Mouse (Mus musculus): ENCODE measurements around the gene Rhobtb3. TPM values are rescaled to one million over a fixed set of nuclear protein-coding genes. Genes with fewer than 3 reads are reported as not detected.

Gene Rhobtb3
- 6.0 TPM for polyA plus RNA-seq (2014; fragmentation: Illumina TruSeq; extraction: RNeasy Lipid Tissue Mini Kit (QIAGEN cat#74804); ENCODE audit: low read depth, low replicate concordance)

GRCm38 (mm10) chr13:75943189-75944043 lies at the start of gene Rhobtb3:
TSS of gene Rhobtb3 (minus strand) at chr13:75943925.

GRCm38 (mm10) chr13:75966850-75967249 lies 23.1 kb upstream of the Rhobtb3 start, which contains the start of gene Spata9:
TSS of gene Spata9 (plus strand) at chr13:75967150.

DNA sequence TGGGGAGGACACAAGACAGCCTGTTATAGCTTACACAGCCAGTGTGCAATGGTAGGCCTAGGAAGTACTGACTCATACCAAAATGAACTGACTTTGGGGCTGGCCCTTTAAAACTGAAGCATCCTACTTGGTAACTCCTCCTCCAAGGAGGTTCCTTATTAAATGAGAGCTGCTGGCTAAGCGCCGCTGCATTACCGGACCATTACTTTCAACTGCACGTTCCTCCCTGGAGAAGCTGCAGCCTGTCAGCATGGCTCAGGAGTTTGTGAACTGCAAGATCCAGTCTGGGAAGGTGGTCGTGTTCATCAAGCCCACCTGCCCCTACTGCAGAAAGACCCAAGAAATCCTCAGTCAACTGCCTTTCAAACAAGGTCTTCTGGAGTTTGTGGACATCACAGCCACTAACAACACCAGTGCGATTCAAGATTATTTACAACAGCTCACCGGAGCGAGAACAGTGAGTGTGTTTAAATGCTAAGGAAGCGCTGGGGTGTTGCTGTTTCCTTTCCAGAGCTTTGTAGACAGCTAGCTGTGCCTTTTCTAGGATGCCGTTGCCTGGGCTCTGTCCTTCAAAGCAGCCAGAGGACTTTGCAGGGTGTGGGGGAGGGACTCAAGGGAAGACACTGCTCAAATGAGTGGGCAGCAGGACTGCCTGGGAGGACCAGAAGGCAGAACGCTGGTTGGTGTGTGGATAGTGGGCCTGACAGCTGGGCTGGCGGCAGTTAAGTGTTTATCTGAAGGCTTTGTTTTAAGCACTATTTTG lies 103.8 kb downstream of the Rhobtb3 start, which contains the start of gene Glrx:
Gene Glrx (plus strand): TSS at position 150 of the 763 bp plus-strand sequence.

Other genes starting within 250 kb of the Rhobtb3 start
- 83.2 TPM for gene Ell2, start 237.2 kb downstream of the Rhobtb3 start, polyA plus RNA-seq (2014; fragmentation: Illumina TruSeq; extraction: RNeasy Lipid Tissue Mini Kit (QIAGEN cat#74804); ENCODE audit: low read depth, low replicate concordance)
- 66.1 TPM for gene Glrx, start 104.1 kb downstream of the Rhobtb3 start, polyA plus RNA-seq (2014; fragmentation: Illumina TruSeq; extraction: RNeasy Lipid Tissue Mini Kit (QIAGEN cat#74804); ENCODE audit: low read depth, low replicate concordance)
- gene Spata9, start 23.2 kb upstream of the Rhobtb3 start, polyA plus RNA-seq (2014; fragmentation: Illumina TruSeq; extraction: RNeasy Lipid Tissue Mini Kit (QIAGEN cat#74804); ENCODE audit: low read depth, low replicate concordance): not detected
- 55.5 TPM for gene Rfesd, start 74.8 kb upstream of the Rhobtb3 start, polyA plus RNA-seq (2014; fragmentation: Illumina TruSeq; extraction: RNeasy Lipid Tissue Mini Kit (QIAGEN cat#74804); ENCODE audit: low read depth, low replicate concordance)
- not detected for gene Gpr150, start 113.1 kb upstream of the Rhobtb3 start, polyA plus RNA-seq (2014; fragmentation: Illumina TruSeq; extraction: RNeasy Lipid Tissue Mini Kit (QIAGEN cat#74804); ENCODE audit: low read depth, low replicate concordance)
- gene Arsk, start 154.7 kb upstream of the Rhobtb3 start, polyA plus RNA-seq (2014; fragmentation: Illumina TruSeq; extraction: RNeasy Lipid Tissue Mini Kit (QIAGEN cat#74804); ENCODE audit: low read depth, low replicate concordance): 17.6 TPM
- 11.8 TPM for gene Ttc37, start 154.8 kb upstream of the Rhobtb3 start, polyA plus RNA-seq (2014; fragmentation: Illumina TruSeq; extraction: RNeasy Lipid Tissue Mini Kit (QIAGEN cat#74804); ENCODE audit: low read depth, low replicate concordance)